Mouse (Mus musculus): ENCODE measurements around the gene Igf2r.

Igf2r gene

GRCm38 (mm10) chr17:12769380-12769921 is at the start of gene Igf2r:
TSS of gene Igf2r (minus strand) at chr17:12769664.
- DNase-seq: peak; percentile 75 to 81

GRCm38 (mm10) chr17:12815885-12816284 is 46.4 kb upstream of the Igf2r start:
- no peak for DNase-seq

- no peak for DNase-seq
These were observed 45.0 kb upstream of the Igf2r start for GRCm38 (mm10) chr17:12814502-12814901.

GRCm38 (mm10) chr17:12810973-12811303 is 41.5 kb upstream of the Igf2r start:
- no peak for DNase-seq

- DNase-seq: peak; percentile 67 to 80
These were observed 40.9 kb upstream of the Igf2r start for GRCm38 (mm10) chr17:12810103-12810972.

GRCm38 (mm10) chr17:12808851-12809250 is 39.4 kb upstream of the Igf2r start:
- no peak for DNase-seq

GRCm38 (mm10) chr17:12804584-12805445 is 35.4 kb upstream of the Igf2r start:
- DNase-seq: no peak

GRCm38 (mm10) chr17:12801861-12802540 is 32.5 kb upstream of the Igf2r start:
- DNase-seq: no peak

- DNase-seq: no peak
These were observed 30.2 kb upstream of the Igf2r start for GRCm38 (mm10) chr17:12799368-12800275.

GRCm38 (mm10) chr17:12798571-12798970 is 29.1 kb upstream of the Igf2r start:
- DNase-seq: no peak

GRCm38 (mm10) chr17:12797427-12798029 is 28.1 kb upstream of the Igf2r start:
- no peak for DNase-seq

GRCm38 (mm10) chr17:12796633-12797032 is 27.2 kb upstream of the Igf2r start:
- DNase-seq: no peak

- peak; percentile 77 to 84 for DNase-seq
These were observed 24.4 kb upstream of the Igf2r start for GRCm38 (mm10) chr17:12793660-12794406.

GRCm38 (mm10) chr17:12792422-12793206 is 23.1 kb upstream of the Igf2r start:
- peak; percentile 91 to 94 for DNase-seq

- peak; percentile 40 to 65 for DNase-seq
These were observed 22.0 kb upstream of the Igf2r start for GRCm38 (mm10) chr17:12791420-12791819.

GRCm38 (mm10) chr17:12791079-12791406 is 21.6 kb upstream of the Igf2r start:
- no peak for DNase-seq

GRCm38 (mm10) chr17:12790353-12791078 is 21.1 kb upstream of the Igf2r start:
- DNase-seq: no peak

GRCm38 (mm10) chr17:12782861-12783847 is 13.7 kb upstream of the Igf2r start:
- DNase-seq: peak in 1 of 2 experiments; percentile 40
